Mouse (Mus musculus): ENCODE measurements around the gene Tigd2. TPM values are rescaled to one million over a fixed set of nuclear protein-coding genes. Genes with fewer than 3 reads are reported as not detected.

The Tigd2 gene
- total RNA-seq, 2 experiments from 2014 or later: 10.5 to 11.9 TPM

GRCm38 (mm10) chr6:59195849-59196635, 12.6 kb upstream of the Tigd2 start:
- DNase-seq: no peak
- intact Hi-C loops (cut with DNase I): no loop called here
- Histone ChIP-seq H3K4me3 (no peak overlapping the region), H3K27ac (no peak overlapping the region)
- TF ChIP-seq CTCF (IDR thresholded peaks at IDR 0.05): no peak

GRCm38 (mm10) chr6:59196746-59197145, 11.9 kb upstream of the Tigd2 start:
- Histone ChIP-seq H3K27ac (no peak overlapping the region), H3K4me3 (no peak overlapping the region)
- DNase-seq: no peak
- intact Hi-C loops (cut with DNase I): no loop called here
- no peak for TF ChIP-seq CTCF (IDR thresholded peaks at IDR 0.05)

DNA sequence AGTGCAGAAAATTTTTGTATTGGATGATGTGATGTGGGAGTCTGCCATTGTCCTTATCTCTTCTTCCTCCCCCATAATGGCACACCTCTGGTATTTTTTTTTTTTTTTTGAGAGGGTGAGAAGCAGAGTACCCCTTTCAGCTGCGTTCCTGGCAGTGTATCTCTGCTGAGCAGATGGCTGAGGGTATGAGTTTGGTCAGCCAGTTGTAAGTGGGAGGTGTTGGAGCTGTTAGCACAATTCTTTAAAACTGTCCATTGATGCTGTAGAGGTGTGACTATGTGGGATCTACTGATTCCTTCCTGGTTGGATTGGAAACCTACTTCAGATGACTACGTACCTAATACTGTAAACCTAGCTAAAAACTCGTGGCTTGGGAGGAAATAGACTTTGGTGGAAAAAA, 10.3 kb upstream of the Tigd2 start:
- no peak overlapping the region for H3K4me3 ChIP-seq
- DNase-seq: no peak
- H3K27ac ChIP-seq: no peak overlapping the region
- TF ChIP-seq CTCF (IDR thresholded peaks at IDR 0.05): no peak
- intact Hi-C loops (cut with DNase I): no loop called here

DNA sequence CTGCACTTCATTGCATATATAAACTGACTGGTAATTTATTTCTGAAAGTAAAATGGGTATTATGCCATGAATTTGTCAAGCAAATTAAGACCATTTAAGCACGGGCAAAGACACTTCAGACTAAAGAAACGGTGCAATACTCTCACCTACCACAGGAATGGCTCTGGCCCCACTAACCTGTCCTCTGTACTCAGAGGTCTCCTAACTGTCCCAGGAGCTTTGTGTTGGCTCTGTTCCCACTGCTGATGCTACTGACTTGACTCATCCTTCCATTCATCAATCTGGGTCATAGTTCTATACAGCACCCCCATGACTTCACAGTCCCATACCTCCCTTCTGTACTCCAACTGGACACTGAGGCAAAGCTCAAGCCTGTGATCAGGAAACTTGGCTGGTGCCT, 9.6 kb upstream of the Tigd2 start:
- no peak overlapping the region for H3K27ac ChIP-seq
- intact Hi-C loops (cut with DNase I): no loop called here
- no peak for DNase-seq
- H3K4me3 ChIP-seq: no peak overlapping the region
- no peak for TF ChIP-seq CTCF (IDR thresholded peaks at IDR 0.05)

GRCm38 (mm10) chr6:59207561-59207960, 1.1 kb upstream of the Tigd2 start:
- no peak for DNase-seq
- intact Hi-C loops (cut with DNase I): no loop called here
- Histone ChIP-seq H3K27ac (no peak overlapping the region), H3K4me3 (no peak overlapping the region)
- no peak for TF ChIP-seq CTCF (IDR thresholded peaks at IDR 0.05)

GRCm38 (mm10) chr6:59209299-59209707, 633 bp downstream of the Tigd2 start:
- DNase-seq: no peak
- Histone ChIP-seq H3K4me3 (peak overlapping the region; percentile 80), H3K27ac (peak overlapping the region; percentile 98)
- no peak for TF ChIP-seq CTCF (IDR thresholded peaks at IDR 0.05)
- intact Hi-C loops (cut with DNase I): no loop called here

- TF ChIP-seq CTCF (IDR thresholded peaks at IDR 0.05): no peak
- no peak for DNase-seq
- no peak overlapping the region for H3K4me3 ChIP-seq
- no peak overlapping the region for H3K27ac ChIP-seq
- intact Hi-C loops (cut with DNase I): no loop called here
Observed at GRCm38 (mm10) chr6:59233191-59233590, 24.5 kb downstream of the Tigd2 start.

DNA sequence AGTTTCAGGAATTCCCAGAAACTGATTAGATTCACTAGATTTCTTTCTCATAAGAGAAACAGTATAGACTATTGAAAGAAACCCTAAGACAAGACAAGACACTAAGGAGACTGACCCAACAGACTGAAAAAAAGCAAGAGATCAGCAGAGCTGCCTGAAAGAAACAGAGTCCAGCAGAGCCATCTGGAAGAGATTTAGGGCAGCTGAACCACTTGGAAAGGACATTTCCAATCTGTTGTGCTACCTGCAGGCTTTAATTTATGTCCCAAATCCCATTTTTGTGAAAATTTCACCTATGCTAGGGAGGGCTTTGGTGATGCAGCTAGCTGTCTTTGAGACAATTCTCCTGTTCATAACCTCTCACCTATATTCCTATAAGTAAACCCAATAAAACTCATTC, 25.0 kb downstream of the Tigd2 start:
- no peak overlapping the region for H3K27ac ChIP-seq
- intact Hi-C loops (cut with DNase I): no loop called here
- DNase-seq: no peak
- no peak overlapping the region for H3K4me3 ChIP-seq
- no peak for TF ChIP-seq CTCF (IDR thresholded peaks at IDR 0.05)

DNA sequence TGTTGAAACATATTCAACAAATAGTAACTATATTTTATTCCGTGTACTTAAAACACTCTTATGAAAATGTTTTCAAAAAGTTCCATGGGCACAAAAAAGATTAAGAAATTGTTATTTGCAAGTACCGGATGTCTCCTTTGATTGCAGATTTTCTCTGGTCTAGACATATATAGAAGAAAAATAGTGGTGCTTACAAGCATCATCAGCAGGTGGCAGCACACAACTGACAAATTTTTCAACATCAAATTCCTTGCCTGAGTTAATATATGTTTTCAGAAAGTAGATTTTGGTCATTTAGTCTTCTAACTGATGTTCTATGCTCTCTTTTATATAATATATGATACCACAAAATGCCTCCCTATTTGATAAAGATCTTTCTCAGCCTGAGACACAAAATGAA, 41.0 kb downstream of the Tigd2 start:
- Histone ChIP-seq H3K4me3 (no peak overlapping the region), H3K27ac (no peak overlapping the region)
- DNase-seq: no peak
- TF ChIP-seq CTCF (IDR thresholded peaks at IDR 0.05): peak; percentile 71
- intact Hi-C loops (cut with DNase I): loop anchor here (2.0 kb wide), 1 partner anchor 233 kb away; no protein-coding TSS in a partner anchor

DNA sequence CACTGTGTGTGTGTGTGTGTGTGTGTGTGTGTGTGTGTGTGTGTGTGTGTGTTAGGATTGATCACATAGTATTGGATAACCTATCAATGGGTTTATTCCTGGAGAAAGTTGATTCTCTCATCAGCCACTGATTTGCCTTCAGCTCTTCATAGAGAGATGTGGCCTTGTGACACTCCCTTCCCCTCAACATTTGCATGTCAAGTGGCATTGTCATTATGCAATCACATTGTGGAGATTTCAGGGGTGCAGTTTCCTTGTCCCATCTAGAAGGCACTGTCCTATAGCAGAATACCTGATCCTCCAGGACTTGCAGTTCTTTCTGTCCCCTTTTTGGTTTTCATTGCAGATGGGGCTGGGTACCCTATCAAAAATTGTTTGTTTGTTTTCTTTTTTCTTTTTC, 41.9 kb downstream of the Tigd2 start:
- H3K4me3 ChIP-seq: no peak overlapping the region
- no peak overlapping the region for H3K27ac ChIP-seq
- DNase-seq: no peak
- TF ChIP-seq CTCF (IDR thresholded peaks at IDR 0.05): no peak
- intact Hi-C loops (cut with DNase I): loop anchor here (2.0 kb wide), 1 partner anchor 232 kb away; no protein-coding TSS in a partner anchor

GRCm38 (mm10) chr6:59255909-59256308, 47.2 kb downstream of the Tigd2 start:
- TF ChIP-seq CTCF (IDR thresholded peaks at IDR 0.05): no peak
- intact Hi-C loops (cut with DNase I): no loop called here
- peak overlapping the region; percentile 21; the same call in 1 of the 2 replicates for H3K27ac ChIP-seq
- DNase-seq: peak; percentile 75
- H3K4me3 ChIP-seq: no peak overlapping the region

Other genes with a start within 250 kb of the Tigd2 start
- 10 to 100 TPM in 1 of 2 experiments, 1 to 10 TPM in 1; 7.6 to 12.6 TPM for gene Fam13a, start 184.3 kb upstream of the Tigd2 start, total RNA-seq (2021)
- under 1 TPM; 0.11 to 0.15 TPM for gene Gprin3, start 217.4 kb downstream of the Tigd2 start, total RNA-seq (2021)

All from gastrocnemius, adult 2 months (tissue).